ENCODE assay signal across 10 mouse cellular contexts in the genomic region with DNA sequence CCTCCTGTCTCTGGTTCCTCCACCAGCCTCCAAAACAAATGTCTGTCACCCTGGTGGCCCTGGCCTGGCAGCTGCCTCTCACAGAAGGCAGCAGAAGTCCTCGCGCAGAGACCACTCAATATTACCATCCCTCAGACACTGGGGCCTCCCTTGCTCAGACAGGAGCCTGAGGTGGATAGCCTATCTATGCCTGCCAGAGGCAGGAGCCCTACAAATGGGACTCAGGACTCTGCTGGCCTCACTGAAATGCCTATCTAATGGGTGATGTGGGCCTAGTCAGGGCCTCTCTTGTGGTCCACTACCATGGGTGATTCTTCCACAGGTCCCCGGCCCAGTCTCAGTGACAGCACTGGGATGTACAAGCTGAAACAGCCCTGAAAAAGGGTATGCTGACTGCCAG. TPM values are rescaled to one million over a fixed set of nuclear protein-coding genes. Genes with fewer than 3 reads are reported as not detected.
DNase-seq lines count a peak whose midpoint lies in the region; ATAC-seq and TF ChIP-seq lines count a peak whose summit lies in the region.
"Had no signal": no experiment of that assay in that cellular context is flagged by ENCODE, and none has a peak within 500 bp of the region (broad histone marks: within the 10 kb centered on the region; RNA-seq: fewer than 3 reads in every experiment).

No protein-coding gene starts in this region.

- H3K9me3 ChIP-seq in forebrain, embryonic 11.5 days (ENCODE audit: control insufficient read depth, low read length): no peaks in the 10 kb centered on the region
- no peaks in the 10 kb centered on the region for H3K9me3 ChIP-seq in limb, embryonic 12.5 days
- no peaks in the 10 kb centered on the region for H3K9me3 ChIP-seq in neural tube, embryonic 12.5 days

- DNase-seq in layer of hippocampus, adult 2 months (ENCODE audit: low spot score in 2 of 2): no peak
- no peak for DNase-seq in layer of hippocampus, adult 11-12 months (ENCODE audit: low spot score)
- DNase-seq in forebrain, embryonic 11.5 days (ENCODE audit: low spot score): no peak
- no peak for DNase-seq in embryo, embryonic 10 days (ENCODE audit: low spot score)
- DNase-seq in retina, postnatal 1 day: no peak
- DNase-seq in cerebellum, postnatal 25 days: no peak

- no peaks in the 10 kb centered on the region; the same call in 1 of the 2 replicates for H3K27me3 ChIP-seq in forebrain, embryonic 11.5 days (ENCODE audit: control insufficient read depth, insufficient read depth, low read length)
- no peaks in the 10 kb centered on the region for H3K27me3 ChIP-seq in limb, embryonic 12.5 days
- H3K27me3 ChIP-seq in neural tube, embryonic 12.5 days (replicated peaks): no peaks in the 10 kb centered on the region
- H3K27me3 ChIP-seq: Patski had no signal

- 91% methylated on average over 3 of the region's 3 CpGs for WGBS in forebrain, embryonic 11.5 days
- WGBS in limb, embryonic 12.5 days: 74% methylated on average over 3 of the region's 3 CpGs
- 70% methylated on average over 3 of the region's 3 CpGs for WGBS in neural tube, embryonic 12.5 days

- no peaks in the 10 kb centered on the region for H3K36me3 ChIP-seq in forebrain, embryonic 11.5 days (ENCODE audit: control insufficient read depth, insufficient read depth, low read length)
- H3K36me3 ChIP-seq in limb, embryonic 12.5 days: peaks cover 22% of the 10 kb centered on the region; the same call in 1 of the 2 replicates
- no peaks in the 10 kb centered on the region; the same call in 1 of the 2 replicates for H3K36me3 ChIP-seq in neural tube, embryonic 12.5 days

- H3K27ac ChIP-seq in layer of hippocampus, adult 2 months: peak overlapping the region; percentile 99
- H3K27ac ChIP-seq in forebrain, embryonic 11.5 days (ENCODE audit: low read depth, low read length): no peak overlapping the region
- H3K27ac ChIP-seq in limb, embryonic 12.5 days: peak overlapping the region; percentile 98; the same call in 1 of the 2 replicates
- H3K27ac ChIP-seq in neural tube, embryonic 12.5 days: no peak overlapping the region

- no peak for TF ChIP-seq CTCF in layer of hippocampus, adult 2 months (conservative IDR thresholded peaks at IDR 0.05)

- peak overlapping the region; percentile 85 for H3K4me2 ChIP-seq in forebrain, embryonic 11.5 days (ENCODE audit: low read depth, low read length, severe bottlenecking)
- peak overlapping the region; percentile 88 for H3K4me2 ChIP-seq in limb, embryonic 12.5 days
- H3K4me2 ChIP-seq in neural tube, embryonic 12.5 days (replicated peaks): peak overlapping the region; percentile 77

- no peak for ATAC-seq in forebrain, embryonic 11.5 days (replicated peaks; ENCODE audit: low FRiP score)
- ATAC-seq in limb, embryonic 12.5 days (ENCODE audit: insufficient number of reproducible peaks, insufficient read depth, low FRiP score, low TSS enrichment, low read depth): no peak
- no peak for ATAC-seq in neural tube, embryonic 12.5 days (ENCODE audit: low FRiP score, low read depth)
- ATAC-seq: Patski had no signal

- H3K9ac ChIP-seq in forebrain, embryonic 11.5 days (ENCODE audit: low read length): peak overlapping the region; percentile 89
- peak overlapping the region; percentile 85 for H3K9ac ChIP-seq in limb, embryonic 12.5 days (replicated peaks)
- peak overlapping the region; percentile 86 for H3K9ac ChIP-seq in neural tube, embryonic 12.5 days

- peaks cover 19% of the 10 kb centered on the region; the same call in 1 of the 2 replicates for H3K4me1 ChIP-seq in forebrain, embryonic 11.5 days (replicated peaks; ENCODE audit: control insufficient read depth, insufficient read depth, low read length)
- H3K4me1 ChIP-seq in limb, embryonic 12.5 days (replicated peaks): peaks cover 37% of the 10 kb centered on the region
- H3K4me1 ChIP-seq in neural tube, embryonic 12.5 days: peaks cover 29% of the 10 kb centered on the region

- H3K4me3 ChIP-seq in layer of hippocampus, adult 2 months: peak overlapping the region; percentile 74
- peak overlapping the region; percentile 72 for H3K4me3 ChIP-seq in forebrain, embryonic 11.5 days (ENCODE audit: low read depth, low read length)
- H3K4me3 ChIP-seq in limb, embryonic 12.5 days (replicated peaks): peak overlapping the region; percentile 78
- H3K4me3 ChIP-seq in neural tube, embryonic 12.5 days: no peak overlapping the region

RNA-seq across cellular contexts. Expression of gene Pfkl, which starts 1.7 kb away (rescaled TPM):
- 100 to 1,000 TPM; 232 to 233 TPM for total RNA-seq in layer of hippocampus, adult 2 months (2021)
- 171 and 174 TPM in 2 replicates for polyA plus RNA-seq in forebrain, embryonic 11.5 days (2014; fragmentation: Nextera tagmentation; extraction: Ambion mirVana)
- polyA plus RNA-seq in limb, embryonic 12.5 days (2016; fragmentation: Nextera tagmentation; extraction: Ambion mirVana): 172 and 174 TPM in 2 replicates
- 113 and 115 TPM in 2 replicates for polyA plus RNA-seq in neural tube, embryonic 12.5 days (2016; fragmentation: Nextera tagmentation; extraction: Ambion mirVana)

RNA-seq across cellular contexts. Expression of gene 1810043G02Rik, which starts 29.8 kb away (rescaled TPM):
- total RNA-seq in layer of hippocampus, adult 2 months (2021): 10 to 100 TPM; 37.1 to 44.4 TPM
- 34.9 and 38.6 TPM in 2 replicates for polyA plus RNA-seq in forebrain, embryonic 11.5 days (2014; fragmentation: Nextera tagmentation; extraction: Ambion mirVana)
- 28.2 and 29.2 TPM in 2 replicates for polyA plus RNA-seq in limb, embryonic 12.5 days (2016; fragmentation: Nextera tagmentation; extraction: Ambion mirVana)
- polyA plus RNA-seq in neural tube, embryonic 12.5 days (2016; fragmentation: Nextera tagmentation; extraction: Ambion mirVana): 35.4 and 35.8 TPM in 2 replicates

RNA-seq across cellular contexts. Expression of gene Dnmt3l, which starts 33.6 kb away (rescaled TPM):
- total RNA-seq in layer of hippocampus, adult 2 months (2021): not detected
- not detected in 2 replicates for polyA plus RNA-seq in forebrain, embryonic 11.5 days (2014; fragmentation: Nextera tagmentation; extraction: Ambion mirVana)
- polyA plus RNA-seq in limb, embryonic 12.5 days (2016; fragmentation: Nextera tagmentation; extraction: Ambion mirVana): not detected in 2 replicates
- polyA plus RNA-seq in neural tube, embryonic 12.5 days (2016; fragmentation: Nextera tagmentation; extraction: Ambion mirVana): not detected in 2 replicates
- total RNA-seq: liver, adult 2 months had no signal
- polyA plus RNA-seq: liver, adult 2 months had no signal

RNA-seq across cellular contexts. Expression of gene Aire, which starts 35.2 kb away (rescaled TPM):
- under 1 TPM; 0.46 to 0.54 TPM for total RNA-seq in layer of hippocampus, adult 2 months (2021)
- polyA plus RNA-seq in forebrain, embryonic 11.5 days (2014; fragmentation: Nextera tagmentation; extraction: Ambion mirVana): 0.21 TPM in 1 of 2 replicates, not detected in the other
- 0.53 and 0.90 TPM in 2 replicates for polyA plus RNA-seq in limb, embryonic 12.5 days (2016; fragmentation: Nextera tagmentation; extraction: Ambion mirVana)
- polyA plus RNA-seq in neural tube, embryonic 12.5 days (2016; fragmentation: Nextera tagmentation; extraction: Ambion mirVana): 0.17 and 0.22 TPM in 2 replicates
- total RNA-seq: liver, adult 2 months had no signal
- polyA plus RNA-seq: liver, adult 2 months had no signal

RNA-seq across cellular contexts. Expression of gene Trpm2, which starts 37.8 kb away (rescaled TPM):
- total RNA-seq in layer of hippocampus, adult 2 months (2021): 10 to 100 TPM; 37.4 to 41.5 TPM
- polyA plus RNA-seq in forebrain, embryonic 11.5 days (2014; fragmentation: Nextera tagmentation; extraction: Ambion mirVana): 0.86 and 0.87 TPM in 2 replicates
- 0.29 and 0.53 TPM in 2 replicates for polyA plus RNA-seq in limb, embryonic 12.5 days (2016; fragmentation: Nextera tagmentation; extraction: Ambion mirVana)
- polyA plus RNA-seq in neural tube, embryonic 12.5 days (2016; fragmentation: Nextera tagmentation; extraction: Ambion mirVana): 2.2 and 3.0 TPM in 2 replicates

Comparison
In these comparisons a context has a peak if more than half of its experiments do, and no peak if none do; other contexts are left out.
1. H3K27ac ChIP-seq: peak in layer of hippocampus, adult 2 months (single experiment) and limb, embryonic 12.5 days (single experiment); none in forebrain, embryonic 11.5 days (single experiment) and neural tube, embryonic 12.5 days (single experiment).
2. Peak in every context shown above with its lines, with median percentiles within 50 percentile points of each other: H3K4me2 ChIP-seq and H3K9ac ChIP-seq.